Mouse (Mus musculus): Measurements from ENCODE around the gene Dlgap4. TPM values are rescaled to one million over a fixed set of nuclear protein-coding genes. Genes with fewer than 3 reads are reported as not detected.

The Dlgap4 gene
- total RNA-seq, 2 experiments from 2014 or later = 223 to 241 TPM

- intact Hi-C loops (cut with DNase I) = no loop called here
- DNase-seq (ENCODE audit: low spot score in 2 of 2) = peak; percentile 36 to 49
Observed at GRCm38 (mm10) chr2:156685999-156686398, 72.5 kb downstream of the Dlgap4 start.

GRCm38 (mm10) chr2:156686754-156687153 is 73.2 kb downstream of the Dlgap4 start:
- DNase-seq (ENCODE audit: low spot score in 2 of 2) = no peak
- intact Hi-C loops (cut with DNase I) = no loop called here

DNA sequence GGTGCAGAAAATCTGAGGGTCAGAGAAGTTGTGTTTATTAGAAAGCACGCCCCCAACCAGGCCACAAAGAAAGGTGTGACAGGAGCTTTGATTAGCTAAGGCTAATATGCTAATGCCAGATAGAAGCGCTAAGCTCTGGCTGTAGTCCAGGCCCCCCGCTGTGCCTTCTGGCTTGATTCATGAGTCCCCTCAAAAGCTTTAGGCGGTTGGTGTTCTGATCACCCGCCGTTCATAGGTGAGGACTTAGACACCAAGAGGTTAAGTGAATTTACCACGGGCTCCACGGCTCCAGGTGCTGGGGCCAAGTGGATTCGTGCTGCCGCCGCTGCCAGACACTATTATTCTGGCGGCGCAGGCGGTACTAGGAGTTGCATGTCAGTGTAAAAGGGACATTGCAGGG is 75.1 kb downstream of the Dlgap4 start:
- intact Hi-C loops (cut with DNase I) = no loop called here
- DNase-seq (ENCODE audit: low spot score in 2 of 2) = no peak

- intact Hi-C loops (cut with DNase I) = no loop called here
Observed at GRCm38 (mm10) chr2:156690833-156691232, 77.3 kb downstream of the Dlgap4 start.

GRCm38 (mm10) chr2:156691746-156692145 is 78.2 kb downstream of the Dlgap4 start:
- DNase-seq (ENCODE audit: low spot score in 2 of 2) = no peak
- intact Hi-C loops (cut with DNase I) = no loop called here

More at GRCm38 (mm10) chr2:156690833-156691232, 77.3 kb downstream of the Dlgap4 start:
- DNase-seq (ENCODE audit: low spot score in 2 of 2) = no peak

DNA sequence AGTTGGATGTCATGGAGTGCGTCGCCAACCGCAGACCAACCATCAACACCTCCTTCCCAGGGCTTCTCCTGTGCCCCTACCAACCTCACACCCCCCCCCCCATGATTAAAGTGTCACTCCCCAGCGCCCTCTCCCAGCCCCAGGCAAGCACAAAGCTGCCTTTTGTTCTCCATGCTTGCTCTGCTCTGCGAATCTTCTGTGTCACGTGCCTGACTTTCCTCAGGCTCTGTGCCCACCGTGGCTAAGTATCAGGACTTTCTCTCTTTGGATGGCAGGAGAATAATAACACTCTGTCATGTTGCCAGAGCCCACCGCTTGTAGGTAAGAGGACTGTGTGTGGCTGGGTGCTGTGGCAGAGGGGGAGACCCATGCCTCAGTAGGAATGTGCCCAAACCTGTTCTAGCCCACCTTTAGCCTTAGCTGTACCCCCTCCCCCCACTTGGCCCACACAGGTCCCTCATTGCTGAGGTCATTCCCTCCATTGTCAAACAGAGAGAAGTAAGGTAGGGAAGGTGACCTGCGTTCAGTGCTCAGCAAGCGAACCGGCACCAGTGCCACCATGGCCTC is 79.8 kb downstream of the Dlgap4 start:
- intact Hi-C loops (cut with DNase I) = no loop called here
- no peak for DNase-seq (ENCODE audit: low spot score in 2 of 2)

- peak in 1 of 2 experiments; percentile 54 for DNase-seq (ENCODE audit: low spot score in 2 of 2)
- intact Hi-C loops (cut with DNase I) = no loop called here
Observed at GRCm38 (mm10) chr2:156697261-156697660, 83.8 kb downstream of the Dlgap4 start.

DNA sequence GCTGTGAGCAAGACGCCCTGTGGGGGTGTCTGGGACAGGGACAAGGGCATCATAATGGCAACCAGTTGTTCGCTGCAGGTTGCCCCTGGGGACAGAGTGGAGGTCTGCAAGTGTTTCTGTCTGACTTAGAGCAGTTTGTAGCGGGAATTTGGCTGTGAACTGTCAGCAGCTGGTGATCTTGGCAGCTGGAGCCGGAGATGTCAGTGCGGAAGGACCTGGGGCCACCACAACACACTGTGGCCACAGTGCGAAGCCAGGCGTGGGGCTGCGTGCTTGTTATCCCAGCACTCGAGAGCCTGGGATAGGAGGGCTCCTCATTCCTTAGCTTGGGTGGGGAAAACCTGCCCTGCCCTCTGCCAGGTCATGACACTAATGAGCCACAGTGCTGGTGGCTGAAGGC is 84.7 kb downstream of the Dlgap4 start:
- DNase-seq (ENCODE audit: low spot score in 2 of 2) = no peak
- intact Hi-C loops (cut with DNase I) = no loop called here

DNA sequence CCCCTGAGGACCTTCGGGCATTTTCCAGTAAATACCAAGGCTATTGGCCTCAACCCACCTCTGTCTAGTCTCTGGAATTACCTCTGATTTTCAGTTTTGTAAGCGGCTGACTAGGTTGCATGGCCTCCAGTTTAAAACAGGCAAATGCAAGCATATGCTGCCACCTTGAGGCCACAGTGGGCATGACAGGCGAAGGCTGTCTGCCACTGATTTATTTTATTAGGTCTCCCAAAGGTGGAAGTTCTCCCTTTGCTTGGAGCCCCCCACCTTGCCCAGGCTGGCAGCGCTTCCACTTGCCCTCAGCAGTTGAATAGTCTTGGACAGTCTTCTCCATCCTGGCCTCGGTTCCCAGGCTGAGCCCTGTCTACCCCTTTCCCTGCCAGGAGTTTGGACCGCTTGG is 92.0 kb downstream of the Dlgap4 start:
- DNase-seq (ENCODE audit: low spot score in 2 of 2) = peak; percentile 82 to 84
- intact Hi-C loops (cut with DNase I) = loop anchor here (1.0 to 5.0 kb wide), 3 partner anchors 93 to 398 kb away; partner anchors contain the start of gene Dlgap4

DNA sequence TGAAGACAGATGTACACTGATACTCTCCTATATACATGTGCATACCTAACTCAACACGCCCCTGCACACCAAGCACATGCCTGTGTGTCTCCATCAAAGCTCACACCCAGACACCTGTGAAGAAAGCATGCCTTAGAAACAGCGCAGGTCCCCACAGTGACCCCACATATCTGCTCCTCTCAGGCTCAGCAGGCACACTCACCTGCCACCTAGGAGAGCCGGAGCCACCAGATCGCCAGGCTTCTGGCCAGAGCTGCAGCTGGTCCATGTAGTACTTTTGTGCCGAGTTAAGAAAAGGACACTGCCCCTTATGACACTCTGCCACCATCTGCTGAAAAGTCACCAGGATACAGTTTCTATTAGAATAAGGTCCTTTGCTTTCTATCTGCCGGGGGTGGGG is 103.2 kb downstream of the Dlgap4 start:
- DNase-seq (ENCODE audit: low spot score in 2 of 2) = no peak
- intact Hi-C loops (cut with DNase I) = loop anchor here (1.0 to 5.0 kb wide), 3 partner anchors 49 to 238 kb away; no protein-coding TSS in a partner anchor

DNA sequence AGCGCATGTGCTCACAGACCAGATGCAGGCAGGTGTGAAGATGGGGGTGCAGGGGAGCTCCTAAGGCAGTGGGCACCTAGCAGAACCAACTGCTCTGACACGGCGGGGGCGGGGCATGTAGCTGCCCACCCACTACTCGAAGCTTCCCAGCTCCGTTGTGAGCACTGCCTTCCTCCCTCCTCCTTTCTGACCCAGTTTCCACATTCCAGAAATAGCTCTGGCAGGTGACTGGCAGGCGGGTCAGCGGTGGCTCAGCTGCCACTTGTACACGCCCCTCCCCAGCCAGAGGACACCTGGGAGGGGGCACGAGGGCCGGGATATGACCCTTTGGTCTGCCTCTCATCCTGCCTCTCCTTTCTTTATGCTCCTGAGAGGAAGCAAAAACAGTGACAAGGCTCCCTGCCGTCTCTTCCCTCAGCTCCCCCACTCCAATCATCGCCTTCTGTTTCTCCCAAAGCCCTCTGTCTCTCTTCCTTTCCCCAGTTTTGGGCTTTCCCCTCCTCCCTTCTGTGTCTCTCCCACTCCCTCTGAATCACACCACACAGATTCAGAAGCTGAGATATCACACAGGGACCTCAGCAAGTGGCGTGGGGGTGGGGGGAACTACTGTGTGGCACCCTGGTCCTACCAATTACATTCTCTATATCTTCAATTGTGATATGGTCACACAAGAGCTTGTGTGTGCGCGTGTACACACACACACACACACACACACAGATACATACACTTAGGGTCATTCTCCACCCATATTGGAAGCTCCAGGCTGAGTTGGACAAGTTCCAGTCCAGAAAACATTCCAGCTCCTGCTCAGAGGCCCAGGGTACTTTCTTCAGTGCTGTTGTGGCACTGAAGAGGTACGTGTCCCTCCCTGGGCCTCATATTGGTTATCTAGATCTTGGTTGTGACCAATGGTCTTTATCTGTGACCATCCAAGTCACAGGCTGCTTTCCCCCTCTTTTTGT is 104.1 kb downstream of the Dlgap4 start:
- peak; percentile 76 to 94 for DNase-seq (ENCODE audit: low spot score in 2 of 2)
- intact Hi-C loops (cut with DNase I) = loop anchor here (1.0 to 5.0 kb wide), 3 partner anchors 50 to 239 kb away; no protein-coding TSS in a partner anchor

GRCm38 (mm10) chr2:156718793-156719192 is 105.3 kb downstream of the Dlgap4 start:
- DNase-seq (ENCODE audit: low spot score in 2 of 2) = no peak
- intact Hi-C loops (cut with DNase I) = loop anchor here (5.0 kb wide), 1 partner anchor 51 kb away; no protein-coding TSS in a partner anchor

GRCm38 (mm10) chr2:156719549-156720312 is 106.2 kb downstream of the Dlgap4 start:
- no peak for DNase-seq (ENCODE audit: low spot score in 2 of 2)
- intact Hi-C loops (cut with DNase I) = loop anchor here (5.0 kb wide), 1 partner anchor 52 kb away; no protein-coding TSS in a partner anchor

- DNase-seq (ENCODE audit: low spot score in 2 of 2) = no peak
- intact Hi-C loops (cut with DNase I) = no loop called here
Observed at GRCm38 (mm10) chr2:156720313-156720674, 106.8 kb downstream of the Dlgap4 start.

DNA sequence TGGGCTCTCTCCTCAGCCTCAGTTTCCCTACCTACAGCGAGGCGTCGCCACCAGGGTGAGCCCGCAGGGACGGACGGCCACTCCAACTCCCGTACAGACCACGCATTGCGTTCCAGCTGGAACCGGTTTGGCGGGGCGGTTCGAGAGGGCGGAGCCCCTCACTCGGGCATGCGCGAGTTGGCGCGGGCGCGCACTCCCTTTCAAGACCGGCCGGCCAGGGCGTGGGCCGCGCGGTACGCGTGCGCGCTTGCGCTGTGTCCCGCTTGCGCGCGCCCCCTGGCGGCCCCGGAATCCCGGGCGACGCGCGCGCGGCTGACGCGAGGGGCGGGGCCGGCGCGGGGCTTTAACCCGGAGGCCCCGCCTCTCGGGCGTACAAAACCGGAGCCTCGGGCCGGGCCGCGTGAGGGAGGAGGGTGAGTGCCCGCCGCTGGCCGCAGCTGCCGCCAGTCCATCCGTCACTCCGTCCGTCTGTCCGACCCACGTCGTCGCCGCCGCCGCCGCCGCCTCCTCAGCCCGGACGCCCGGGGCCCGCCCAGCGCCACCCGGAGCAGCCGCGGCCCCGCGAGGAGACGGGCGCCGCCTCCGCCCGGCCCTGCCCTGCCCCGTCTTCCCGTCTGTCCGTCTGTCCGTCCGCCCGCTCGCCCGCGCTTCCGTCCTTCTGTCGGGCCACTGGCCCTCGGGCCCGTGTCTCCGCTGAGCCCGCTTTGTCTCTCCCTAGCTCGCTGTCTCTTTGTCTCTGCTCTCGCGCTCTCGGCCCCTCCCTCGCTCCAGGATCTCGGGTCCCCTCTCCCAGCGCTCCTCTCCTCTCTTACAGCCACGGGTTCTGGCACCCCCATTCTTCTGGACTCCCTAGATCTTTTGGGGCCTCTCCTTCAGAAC is 107.4 kb downstream of the Dlgap4 start:
- DNase-seq (ENCODE audit: low spot score in 2 of 2) = peak; percentile 96
- intact Hi-C loops (cut with DNase I) = no loop called here

GRCm38 (mm10) chr2:156721554-156722070 is 108.1 kb downstream of the Dlgap4 start:
- no peak for DNase-seq (ENCODE audit: low spot score in 2 of 2)
- intact Hi-C loops (cut with DNase I) = no loop called here

DNA sequence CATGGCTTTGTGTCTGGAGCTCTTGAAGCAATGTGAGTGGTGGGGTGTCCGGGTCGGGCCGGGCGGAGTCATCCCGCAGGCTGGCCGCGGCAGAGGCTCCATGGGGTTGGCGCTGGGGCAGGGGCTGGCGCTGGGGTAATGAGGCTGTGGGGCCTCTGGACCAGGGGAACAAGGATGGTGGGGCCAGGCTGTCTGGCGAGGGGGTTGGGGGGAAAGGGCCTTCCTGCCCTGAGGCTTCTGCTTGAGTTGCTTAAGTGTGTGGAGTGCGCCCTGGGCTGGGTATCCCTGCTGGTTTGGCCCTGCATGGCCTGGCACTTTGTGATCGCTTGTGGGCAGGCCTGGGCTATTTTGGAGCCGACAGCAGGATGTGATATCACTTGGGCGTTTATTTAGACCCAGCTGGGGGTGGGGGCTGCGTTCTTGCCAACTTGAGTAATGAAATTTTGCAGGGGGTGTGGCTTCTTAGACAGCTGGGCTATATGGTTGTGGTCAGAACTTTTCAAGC is 108.6 kb downstream of the Dlgap4 start:
- intact Hi-C loops (cut with DNase I) = no loop called here
- DNase-seq (ENCODE audit: low spot score in 2 of 2) = peak; percentile 65 to 87

GRCm38 (mm10) chr2:156722752-156723151 is 109.2 kb downstream of the Dlgap4 start:
- no peak for DNase-seq (ENCODE audit: low spot score in 2 of 2)
- intact Hi-C loops (cut with DNase I) = no loop called here

All from left cerebral cortex, postnatal 25 days (tissue).